Mouse (Mus musculus) C2C12 (cell line): ENCODE data around the gene Mapk3.

Source experiments
- CTCF ChIP-seq: IDR thresholded peaks from one replicate; pipeline ENCODE4 v1.5.1; 2011; ENCODE audit not compliant: control insufficient read depth, insufficient read depth, insufficient read length
- FOSL1 ChIP-seq: IDR thresholded peaks from one replicate; pipeline ENCODE4 v1.8.0; 2011; ENCODE audit warnings: mild to moderate bottlenecking, low read length; ENCODE audit not compliant: poor library complexity, insufficient read depth, severe bottlenecking
- MAX ChIP-seq: IDR thresholded peaks from one replicate; pipeline ENCODE4 v1.6.1; 2011; ENCODE audit warnings: mild to moderate bottlenecking, control low read depth
- MYOG ChIP-seq: IDR thresholded peaks from one replicate; pipeline ENCODE4 v1.6.1; 2011; ENCODE audit not compliant: control insufficient read depth, insufficient read length; ENCODE audit errors: extremely low read depth
- USF1 ChIP-seq: IDR thresholded peaks from one replicate; pipeline ENCODE4 v1.6.1; 2011; ENCODE audit warnings: low read depth, mild to moderate bottlenecking, control low read depth, moderate library complexity

DNA sequence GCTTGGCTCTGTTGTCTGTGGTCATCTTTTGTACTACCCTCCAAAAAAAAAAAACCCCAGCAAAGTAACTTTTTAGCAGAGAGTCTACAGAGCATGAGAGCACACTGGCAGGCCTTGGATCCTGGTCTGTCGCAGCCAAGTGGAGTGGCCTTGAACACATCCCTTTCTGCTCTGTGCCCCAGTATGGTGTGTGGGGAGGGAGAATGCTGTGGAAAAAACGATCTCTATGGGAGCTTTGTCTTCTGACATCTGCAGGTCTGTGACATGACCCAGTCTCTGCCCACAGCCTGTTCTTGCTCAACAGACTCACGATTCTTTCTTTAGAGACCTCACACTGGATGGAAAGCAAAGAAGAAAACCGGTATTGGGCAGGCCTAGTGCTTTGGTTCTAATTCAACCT, 1.6 kb downstream of the Mapk3 start:
- TF ChIP-seq USF1 (no peak), CTCF (no peak), FOSL1 (no peak), MYOG (no peak), MAX (no peak)
